Mouse (Mus musculus): ENCODE results near the gene Cpeb3. TPM values are rescaled to one million over a fixed set of nuclear protein-coding genes. Genes with fewer than 3 reads are reported as not detected.
"Not testable (repeated sequence)": the region's sequence is repeated elsewhere in the genome, so short reads cannot be mapped to it uniquely, and the experiment has no call there.

Cpeb3 gene
- polyA plus RNA-seq, 1 experiment from 2014 or later: 7.9 TPM

DNA sequence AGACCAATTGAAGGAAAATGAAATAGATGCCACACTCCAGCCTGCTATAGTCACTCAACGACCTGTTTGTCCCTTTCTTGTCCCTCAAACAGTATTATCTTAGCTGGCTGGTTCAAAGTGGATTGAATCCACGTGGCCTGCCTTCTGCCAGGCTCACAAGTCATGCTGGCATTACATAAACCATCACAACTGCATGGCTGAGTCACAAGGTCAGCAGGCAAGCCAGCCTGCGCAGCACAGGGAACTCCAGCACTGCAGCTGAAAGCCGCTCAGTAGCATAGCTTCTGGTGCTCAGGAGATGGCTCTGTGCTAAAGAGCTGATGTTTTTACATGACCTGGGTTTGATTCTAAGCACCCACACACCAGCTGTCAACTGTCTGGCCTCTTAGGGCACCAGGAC, 130.3 kb downstream of the Cpeb3 start:
- Histone ChIP-seq H3K27ac (replicated peaks) (peak overlapping the region; percentile 68), H3K4me3 (no peak overlapping the region), H3K36me3 (no peaks in the 10 kb centered on the region), H3K4me2 (peak overlapping the region; percentile 26; the same call in 1 of the 2 replicates), H3K4me1 (peaks cover 73% of the 10 kb centered on the region), H3K9ac (0 out of 2 replicates have a peak overlapping the region, but pooled peaks have one; percentile 62), H3K27me3 (replicated peaks) (no peaks in the 10 kb centered on the region), H3K9me3 (no peaks in the 10 kb centered on the region)
- ATAC-seq (ENCODE audit: extremely low read depth, insufficient number of reproducible peaks, low FRiP score, low TSS enrichment): 0 out of 2 replicates have a peak, but pooled peaks have one; percentile 51
- 24% methylated on average over 4 of the region's 4 CpGs for WGBS

- H3K4me1 ChIP-seq: peaks cover 72% of the 10 kb centered on the region
- not testable (repeated sequence) for ATAC-seq (ENCODE audit: extremely low read depth, insufficient number of reproducible peaks, low FRiP score, low TSS enrichment); H3K27ac ChIP-seq (replicated peaks); H3K9ac ChIP-seq; H3K36me3 ChIP-seq; H3K9me3 ChIP-seq; H3K4me3 ChIP-seq; H3K27me3 ChIP-seq (replicated peaks); H3K4me2 ChIP-seq
- 67% methylated on average over 4 of the region's 4 CpGs for WGBS
These were observed 131.1 kb downstream of the Cpeb3 start for GRCm38 (mm10) chr19:37077258-37077657.

GRCm38 (mm10) chr19:37076646-37077045, 131.8 kb downstream of the Cpeb3 start:
- 82% methylated on average over 4 of the region's 4 CpGs for WGBS
- Histone ChIP-seq H3K4me3 (no peak overlapping the region), H3K27ac (replicated peaks) (peak overlapping the region; percentile 43), H3K4me2 (no peak overlapping the region), H3K27me3 (replicated peaks) (no peaks in the 10 kb centered on the region), H3K9me3 (no peaks in the 10 kb centered on the region), H3K36me3 (no peaks in the 10 kb centered on the region), H3K4me1 (peaks cover 68% of the 10 kb centered on the region), H3K9ac (no peak overlapping the region)
- no peak for ATAC-seq (ENCODE audit: extremely low read depth, insufficient number of reproducible peaks, low FRiP score, low TSS enrichment)

- peaks cover 68% of the 10 kb centered on the region for H3K4me1 ChIP-seq
These were observed 132.3 kb downstream of the Cpeb3 start for GRCm38 (mm10) chr19:37076116-37076515.

GRCm38 (mm10) chr19:37075690-37076089, 132.7 kb downstream of the Cpeb3 start:
- Histone ChIP-seq H3K36me3 (no peaks in the 10 kb centered on the region), H3K27ac (replicated peaks) (peak overlapping the region; percentile 43), H3K27me3 (replicated peaks) (no peaks in the 10 kb centered on the region), H3K4me3 (no peak overlapping the region), H3K9me3 (no peaks in the 10 kb centered on the region), H3K4me2 (no peak overlapping the region), H3K9ac (no peak overlapping the region), H3K4me1 (peaks cover 68% of the 10 kb centered on the region)
- no peak for ATAC-seq (ENCODE audit: extremely low read depth, insufficient number of reproducible peaks, low FRiP score, low TSS enrichment)
- 62% methylated on average over 7 of the region's 7 CpGs for WGBS

More at GRCm38 (mm10) chr19:37076116-37076515, 132.3 kb downstream of the Cpeb3 start:
- Histone ChIP-seq H3K9me3 (no peaks in the 10 kb centered on the region), H3K36me3 (no peaks in the 10 kb centered on the region), H3K27ac (replicated peaks) (peak overlapping the region; percentile 43), H3K4me2 (no peak overlapping the region), H3K27me3 (replicated peaks) (no peaks in the 10 kb centered on the region), H3K9ac (no peak overlapping the region), H3K4me3 (no peak overlapping the region)
- WGBS: 17% methylated on average over 2 of the region's 2 CpGs
- ATAC-seq (ENCODE audit: extremely low read depth, insufficient number of reproducible peaks, low FRiP score, low TSS enrichment): no peak

DNA sequence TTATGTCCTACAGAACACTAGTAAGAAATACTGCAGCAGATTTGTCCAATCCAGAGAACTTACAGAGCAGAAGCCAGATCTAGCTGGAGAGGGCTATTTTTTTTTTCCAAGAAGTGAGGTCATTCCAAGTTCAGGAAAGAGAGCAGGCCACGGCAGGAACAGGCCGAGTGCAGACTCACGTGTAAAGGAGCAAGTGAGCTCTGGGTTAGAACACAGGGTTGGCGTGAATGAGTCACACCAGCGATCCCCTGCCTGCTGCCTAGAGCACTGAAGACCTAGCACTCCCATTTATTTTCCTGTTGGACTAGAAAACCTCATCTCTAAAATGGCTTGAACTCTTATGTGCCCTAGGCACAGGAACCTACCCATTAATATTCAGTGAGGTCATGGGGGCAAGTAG, 133.7 kb downstream of the Cpeb3 start:
- ATAC-seq (ENCODE audit: extremely low read depth, insufficient number of reproducible peaks, low FRiP score, low TSS enrichment): no peak
- peaks cover 63% of the 10 kb centered on the region for H3K4me1 ChIP-seq
- no peak overlapping the region for H3K4me2 ChIP-seq
- no peaks in the 10 kb centered on the region for H3K27me3 ChIP-seq (replicated peaks)
- H3K9ac ChIP-seq: no peak overlapping the region
- WGBS: 37% methylated on average over 5 of the region's 5 CpGs
- no peaks in the 10 kb centered on the region for H3K36me3 ChIP-seq
- H3K4me3 ChIP-seq: no peak overlapping the region
- no peaks in the 10 kb centered on the region for H3K9me3 ChIP-seq
- peak overlapping the region; percentile 2; the same call in 1 of the 2 replicates for H3K27ac ChIP-seq (replicated peaks)

DNA sequence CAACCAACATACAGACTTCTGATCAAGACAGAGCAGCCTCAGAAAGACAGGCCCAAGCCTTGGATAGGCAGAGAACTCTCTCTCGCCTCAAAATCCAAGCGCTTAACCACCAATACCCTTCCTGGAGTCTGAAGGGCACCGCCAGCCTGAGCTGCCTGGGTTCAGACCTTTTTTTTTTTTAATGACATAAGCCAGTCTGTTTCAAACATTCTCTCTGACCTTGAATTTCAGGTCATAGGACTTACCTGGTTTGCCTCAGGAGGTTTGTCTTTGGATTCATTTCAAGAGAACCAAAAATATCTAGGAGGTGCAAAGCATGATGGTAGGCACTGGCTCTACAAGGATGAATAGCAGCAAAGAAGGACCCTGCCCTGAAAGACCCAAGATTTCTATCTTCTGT, 134.1 kb downstream of the Cpeb3 start:
- peaks cover 60% of the 10 kb centered on the region for H3K4me1 ChIP-seq
- ATAC-seq (ENCODE audit: extremely low read depth, insufficient number of reproducible peaks, low FRiP score, low TSS enrichment): no peak
- no peak overlapping the region for H3K4me2 ChIP-seq
- no peaks in the 10 kb centered on the region for H3K36me3 ChIP-seq
- H3K9me3 ChIP-seq: no peaks in the 10 kb centered on the region
- H3K27me3 ChIP-seq (replicated peaks): no peaks in the 10 kb centered on the region
- no peak overlapping the region for H3K4me3 ChIP-seq
- WGBS: 75% methylated on average over 3 of the region's 3 CpGs
- peak overlapping the region; percentile 51 for H3K27ac ChIP-seq (replicated peaks)
- H3K9ac ChIP-seq: no peak overlapping the region

GRCm38 (mm10) chr19:37072871-37073629, 135.4 kb downstream of the Cpeb3 start:
- Histone ChIP-seq H3K4me3 (no peak overlapping the region), H3K9me3 (no peaks in the 10 kb centered on the region), H3K27me3 (replicated peaks) (no peaks in the 10 kb centered on the region), H3K4me1 (peaks cover 48% of the 10 kb centered on the region), H3K27ac (replicated peaks) (peak overlapping the region; percentile 32; the same call in 1 of the 2 replicates), H3K36me3 (0 out of 2 replicates have a peak, but pooled peaks cover under 1% of the 10 kb centered on the region), H3K4me2 (no peak overlapping the region), H3K9ac (no peak overlapping the region)
- ATAC-seq (ENCODE audit: extremely low read depth, insufficient number of reproducible peaks, low FRiP score, low TSS enrichment): no peak
- 46% methylated on average over 5 of the region's 5 CpGs for WGBS

DNA sequence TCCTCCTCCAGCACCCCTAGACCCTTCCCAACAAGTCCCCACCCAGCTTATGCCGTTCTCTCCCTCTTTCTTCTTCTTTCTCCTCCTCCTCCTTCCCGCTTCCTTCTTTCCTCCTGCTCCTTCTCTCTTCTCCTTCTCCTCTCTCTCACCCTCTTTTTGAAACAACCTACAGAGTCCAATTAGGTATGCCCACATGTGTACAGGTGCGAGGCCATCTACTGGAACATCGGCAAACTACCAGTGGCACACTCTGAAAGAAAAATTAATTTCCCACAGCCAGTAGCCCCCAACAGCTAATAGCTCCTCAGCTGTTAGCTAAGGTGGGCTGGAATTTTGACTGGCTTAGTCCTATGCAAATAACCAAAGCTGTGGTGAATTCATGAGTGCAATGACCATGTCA, 139.2 kb downstream of the Cpeb3 start:
- Histone ChIP-seq H3K9ac (no peak overlapping the region), H3K27me3 (replicated peaks) (no peaks in the 10 kb centered on the region), H3K9me3 (no peaks in the 10 kb centered on the region), H3K4me3 (no peak overlapping the region), H3K4me2 (no peak overlapping the region), H3K36me3 (0 out of 2 replicates have a peak, but pooled peaks cover 5% of the 10 kb centered on the region), H3K27ac (replicated peaks) (no peak overlapping the region), H3K4me1 (peaks cover 14% of the 10 kb centered on the region)
- no peak for ATAC-seq (ENCODE audit: extremely low read depth, insufficient number of reproducible peaks, low FRiP score, low TSS enrichment)
- WGBS: 86% methylated on average over 4 of the region's 4 CpGs

DNA sequence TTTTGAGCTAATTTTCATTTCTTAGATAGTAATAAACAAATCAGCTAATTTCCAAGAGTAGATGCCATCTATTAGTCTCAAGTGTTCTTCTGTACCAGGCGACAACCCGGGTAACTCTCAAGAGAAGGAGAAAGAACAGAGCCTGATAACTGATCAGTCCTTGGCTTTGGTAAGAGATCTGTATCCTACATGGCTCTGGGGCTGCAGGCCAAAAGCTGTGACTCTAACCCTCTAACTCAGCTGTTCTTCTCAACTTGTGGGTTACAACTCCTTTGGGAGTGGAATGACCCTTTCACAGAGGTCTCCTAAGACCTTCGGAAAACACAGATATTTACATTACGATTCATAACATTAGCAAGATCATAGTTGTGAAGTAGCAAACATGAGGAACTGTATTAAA, 148.3 kb downstream of the Cpeb3 start:
- Histone ChIP-seq H3K9me3 (no peaks in the 10 kb centered on the region), H3K36me3 (no peaks in the 10 kb centered on the region), H3K4me1 (peaks cover 15% of the 10 kb centered on the region), H3K4me2 (peak overlapping the region; percentile 5; the same call in 1 of the 2 replicates), H3K9ac (no peak overlapping the region), H3K4me3 (no peak overlapping the region), H3K27me3 (replicated peaks) (no peaks in the 10 kb centered on the region), H3K27ac (replicated peaks) (peak overlapping the region; percentile 55)
- ATAC-seq (ENCODE audit: extremely low read depth, insufficient number of reproducible peaks, low FRiP score, low TSS enrichment): no peak
- WGBS: 69% methylated on average over 4 of the region's 4 CpGs

DNA sequence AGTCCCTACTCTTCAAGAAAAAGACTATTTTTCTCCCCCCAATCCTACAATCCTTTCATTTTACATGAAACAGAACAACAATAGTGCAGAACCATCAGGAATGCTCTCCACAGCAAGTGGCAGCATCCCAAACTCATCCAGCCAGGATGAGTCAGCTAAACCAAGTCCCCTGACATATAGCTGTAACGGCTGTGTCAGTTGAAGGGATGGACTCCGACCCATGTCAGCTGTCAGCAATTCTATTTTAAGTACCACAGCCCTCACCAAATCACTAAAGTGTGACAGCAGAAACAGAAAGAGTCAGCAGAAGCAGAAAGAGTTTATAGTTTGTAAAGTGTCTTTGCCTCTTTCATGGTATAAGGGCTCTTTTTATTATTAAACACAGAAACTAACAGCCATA, 148.8 kb downstream of the Cpeb3 start:
- peaks cover 15% of the 10 kb centered on the region for H3K4me1 ChIP-seq
- WGBS: 18% methylated on average over 2 of the region's 2 CpGs
- H3K27ac ChIP-seq (replicated peaks): peak overlapping the region; percentile 53
- H3K9ac ChIP-seq: no peak overlapping the region
- H3K4me3 ChIP-seq: no peak overlapping the region
- H3K36me3 ChIP-seq: no peaks in the 10 kb centered on the region
- ATAC-seq (ENCODE audit: extremely low read depth, insufficient number of reproducible peaks, low FRiP score, low TSS enrichment): no peak
- no peaks in the 10 kb centered on the region for H3K27me3 ChIP-seq (replicated peaks)
- no peaks in the 10 kb centered on the region for H3K9me3 ChIP-seq
- H3K4me2 ChIP-seq: peak overlapping the region; percentile 5; the same call in 1 of the 2 replicates

Measured in heart, embryonic 13.5 days (tissue).